Mouse (Mus musculus) kidney, embryonic 16.5 days (tissue): ENCODE data around the gene Ehmt1. TPM values are rescaled to one million over a fixed set of nuclear protein-coding genes. Genes with fewer than 3 reads are reported as not detected.

ENCODE experiments used
- ATAC-seq: fragments of 200-750 bp; cut with Nextera tagmentation; 2 replicates; pipeline ENCODE4 v1.8.0; 2017; ENCODE audit warnings: moderate TSS enrichment; ENCODE audit not compliant: low FRiP score, low TSS enrichment
- H3K27ac ChIP-seq: fragments of 300-500 bp; sonication (generic); 2 replicates; pipeline ENCODE4 v1.5.1; 2014; ENCODE audit warnings: low read length
- H3K27me3 ChIP-seq: fragments of 300-500 bp; sonication (generic); 2 replicates; pipeline ENCODE4 v1.6.1; 2014; ENCODE audit warnings: low read length, control low read depth, mixed read lengths; ENCODE audit not compliant: insufficient read depth
- H3K36me3 ChIP-seq: fragments of 300-500 bp; sonication (generic); 2 replicates; pipeline ENCODE4 v1.6.1; 2014; ENCODE audit warnings: low read length, control low read depth, mixed read lengths; ENCODE audit not compliant: insufficient read depth
- H3K4me1 ChIP-seq: fragments of 300-500 bp; sonication (generic); 2 replicates; pipeline ENCODE4 v1.6.1; 2014; ENCODE audit warnings: low read length, control low read depth, mixed read lengths; ENCODE audit not compliant: insufficient read depth
- H3K4me2 ChIP-seq: fragments of 300-500 bp; sonication (generic); replicated peaks from 2 replicates; pipeline ENCODE4 v1.6.1; 2014; ENCODE audit warnings: low read depth, low read length
- H3K4me3 ChIP-seq: fragments of 300-500 bp; sonication (generic); 2 replicates; pipeline ENCODE4 v1.5.1; 2014; ENCODE audit warnings: mild to moderate bottlenecking, low read length
- H3K9ac ChIP-seq: fragments of 300-500 bp; sonication (generic); replicated peaks from 2 replicates; pipeline ENCODE4 v1.6.1; 2014; ENCODE audit warnings: low read length
- H3K9me3 ChIP-seq: fragments of 300-500 bp; sonication (generic); 2 replicates; pipeline ENCODE4 v1.6.1; 2016; ENCODE audit warnings: low read length, control low read depth
- WGBS: fragments of 180-500 bp; shearing (Covaris S2); extraction: QIAGEN DNeasy Blood & Tissue Kit; methylation state at CpG from one replicate; pipeline ENCODE4 v1.1.7; 2014; 5-methylcytosine and 5-hydroxymethylcytosine counted together
- microRNA-seq: library from miRNA; unstranded; fragments of <30 nt; microRNA quantifications from one replicate; pipeline ENCODE4, GENCODE M21; 2016
- polyA plus RNA-seq: library from polyadenylated mRNA; unstranded; fragments of >200 nt; fragmentation: Nextera tagmentation; extraction: Ambion mirVana; gene quantifications from 2 replicates; pipeline ENCODE4 v1.2.1, GENCODE M21; 2015

Ehmt1 gene
- polyA plus RNA-seq, 1 experiment from 2014 or later = 87.7 TPM

GRCm38 (mm10) chr2:24747878-24748277 is 171.5 kb downstream of the Ehmt1 start:
- WGBS = 64% methylated on average over 7 of the region's 7 CpGs
- no peak overlapping the region for H3K4me2 ChIP-seq
- ATAC-seq = no peak

More at GRCm38 (mm10) chr2:24747878-24748277, 171.5 kb downstream of the Ehmt1 start:
- H3K9me3 ChIP-seq = no peaks in the 10 kb centered on the region
- no peak overlapping the region for H3K27ac ChIP-seq
- no peak overlapping the region for H3K9ac ChIP-seq
- no peak overlapping the region for H3K4me3 ChIP-seq
- no peaks in the 10 kb centered on the region for H3K27me3 ChIP-seq
- H3K36me3 ChIP-seq = no peaks in the 10 kb centered on the region
- H3K4me1 ChIP-seq = no peaks in the 10 kb centered on the region

Small RNA genes within 50 kb of the gene (microRNA-seq; reads per million reads assigned to microRNA genes)
- not detected for gene Gm22875

Other genes with a start within 250 kb of the Ehmt1 start
- 0.35 and 1.0 TPM in 2 replicates for gene Cacna1b, start 156.5 kb downstream of the Ehmt1 start, polyA plus RNA-seq
- gene Arrdc1, start 15.6 kb upstream of the Ehmt1 start, polyA plus RNA-seq = 63.3 and 63.5 TPM in 2 replicates
- 4.2 and 7.9 TPM in 2 replicates for gene Zmynd19, start 30.2 kb upstream of the Ehmt1 start, polyA plus RNA-seq
- gene Dph7, start 42.8 kb upstream of the Ehmt1 start, polyA plus RNA-seq = 29.8 and 32.3 TPM in 2 replicates
- 109 and 118 TPM in 2 replicates for gene Mrpl41, start 55.5 kb upstream of the Ehmt1 start, polyA plus RNA-seq
- 8.4 and 8.7 TPM in 2 replicates for gene Pnpla7, start 56.4 kb upstream of the Ehmt1 start, polyA plus RNA-seq
- 101 and 103 TPM in 2 replicates for gene Nsmf, start 134.7 kb upstream of the Ehmt1 start, polyA plus RNA-seq
- 8.6 and 10.0 TPM in 2 replicates for gene Entpd8, start 160.7 kb upstream of the Ehmt1 start, polyA plus RNA-seq
- gene Noxa1, start 175.5 kb upstream of the Ehmt1 start, polyA plus RNA-seq = 0.39 and 0.65 TPM in 2 replicates